Mouse (Mus musculus) MEL (cell line): Measurements from ENCODE around the gene Zfp512b. TPM values are rescaled to one million over a fixed set of nuclear protein-coding genes. Genes with fewer than 3 reads are reported as not detected.
A peak's percentile ranks its signal among the peaks of the same experiment; 100 is the strongest.

ENCODE experiments used
- DNase-seq: peaks from one replicate; pipeline ENCODE4 v3.0.0; 2011; ENCODE audit warnings: low read depth, low spot score
- H3K27ac ChIP-seq: 2 replicates; pipeline ENCODE4 v1.5.1; 2012; ENCODE audit warnings: low read depth, mild to moderate bottlenecking, control low read depth, low read length, moderate library complexity; ENCODE audit not compliant: control insufficient read depth
- H3K27me3 ChIP-seq, 2 experiments: fragments of 150-350 bp in 1 of 2; sonication (generic) in 1 of 2; 2 replicates each; pipeline ENCODE4 v1.6.1; 2012; ENCODE audit warnings: low read length in 2 of 2, mild to moderate bottlenecking in 2 of 2, improper control_type of control experiment in 1 of 2, moderate library complexity in 1 of 2; ENCODE audit not compliant: insufficient read depth in 2 of 2, control insufficient read depth in 1 of 2
- H3K36me3 ChIP-seq, 2 experiments: 2 replicates each; pipeline ENCODE4 v1.6.1; 2012 to 2014; ENCODE audit warnings: low read length in 2 of 2, improper control_type of control experiment in 1 of 2, inconsistent platforms in 1 of 2, mild to moderate bottlenecking in 1 of 2; ENCODE audit not compliant: insufficient read depth in 2 of 2, control insufficient read depth in 1 of 2
- H3K4me1 ChIP-seq, 2 experiments: fragments of 150-350 bp in 1 of 2; sonication (generic) in 1 of 2; 2 replicates each; pipeline ENCODE4 v1.6.1; 2012; ENCODE audit warnings: low read length in 2 of 2, improper control_type of control experiment in 1 of 2, mild to moderate bottlenecking in 1 of 2; ENCODE audit not compliant: insufficient read depth in 2 of 2, control insufficient read depth in 1 of 2
- H3K4me3 ChIP-seq, 2 experiments: fragments of 150-350 bp in 1 of 2; sonication (generic) in 1 of 2; 2 replicates each; pipeline ENCODE4 v1.5.1; 2012; ENCODE audit warnings: low read depth in 2 of 2, low read length in 2 of 2, mild to moderate bottlenecking in 2 of 2, moderate library complexity in 2 of 2, control low read depth in 1 of 2, improper control_type of control experiment in 1 of 2; ENCODE audit not compliant: control insufficient read depth in 1 of 2, insufficient read depth in 1 of 2
- H3K79me2 ChIP-seq: 2 replicates; pipeline ENCODE4 v1.6.1; 2012; ENCODE audit warnings: mild to moderate bottlenecking, low read length, moderate library complexity; ENCODE audit not compliant: control insufficient read depth, poor library complexity, insufficient read depth
- H3K9ac ChIP-seq: 2 replicates; pipeline ENCODE4 v1.6.1; 2012; ENCODE audit warnings: low read depth, mild to moderate bottlenecking, control low read depth, low read length, moderate library complexity; ENCODE audit not compliant: control insufficient read depth, poor library complexity, severe bottlenecking
- H3K9me3 ChIP-seq: fragments of 150-350 bp; sonication (generic); replicated peaks from 2 replicates; pipeline ENCODE4 v1.6.1; 2012; ENCODE audit warnings: mild to moderate bottlenecking, low read length, improper control_type of control experiment, moderate library complexity; ENCODE audit not compliant: insufficient read depth
- CTCF ChIP-seq, 3 experiments: IDR thresholded peaks in 2 of 3; conservative IDR thresholded peaks in 1 of 3; 2 replicates each; pipeline ENCODE4 v1.5.1; 2011 to 2012; ENCODE audit warnings: low read length in 3 of 3, low read depth in 2 of 3, mild to moderate bottlenecking in 2 of 3, improper control_type of control experiment in 1 of 3, inconsistent platforms in 1 of 3, mixed read lengths in 1 of 3, moderate library complexity in 1 of 3; ENCODE audit not compliant: control insufficient read depth in 1 of 3, insufficient read depth in 1 of 3, poor library complexity in 1 of 3, severe bottlenecking in 1 of 3
- E2F4 ChIP-seq: IDR thresholded peaks from 2 replicates; pipeline ENCODE4 v1.6.1; 2011; ENCODE audit warnings: low read depth, low read length, improper control_type of control experiment, borderline replicate concordance
- ELF1 ChIP-seq: IDR thresholded peaks from 2 replicates; pipeline ENCODE4 v1.6.1; 2014; ENCODE audit warnings: low read depth, mild to moderate bottlenecking, inconsistent platforms, low read length, improper control_type of control experiment, moderate library complexity
- EP300 ChIP-seq, 2 experiments: IDR thresholded peaks; 2 replicates each; pipeline ENCODE4 v1.6.1; 2011; ENCODE audit warnings: improper control_type of control experiment in 2 of 2, low read length in 2 of 2, low read depth in 1 of 2, mild to moderate bottlenecking in 1 of 2
- ETS1 ChIP-seq: IDR thresholded peaks from 2 replicates; pipeline ENCODE4 v1.6.1; 2012; ENCODE audit warnings: low read depth, mild to moderate bottlenecking, inconsistent platforms, low read length, improper control_type of control experiment, moderate library complexity
- GABPA ChIP-seq: IDR thresholded peaks from 2 replicates; pipeline ENCODE4 v1.6.1; 2012; ENCODE audit warnings: low read depth, mild to moderate bottlenecking, inconsistent platforms, low read length, improper control_type of control experiment, moderate library complexity
- GATA1 ChIP-seq: IDR thresholded peaks from 2 replicates; pipeline ENCODE4 v1.6.1; 2011; ENCODE audit warnings: low read depth, low read length, improper control_type of control experiment
- KAT2A ChIP-seq: conservative IDR thresholded peaks from 2 replicates; pipeline ENCODE4 v1.6.1; 2012; ENCODE audit warnings: low read depth, low read length, improper control_type of control experiment, inconsistent platforms
- MAZ ChIP-seq: IDR thresholded peaks from 2 replicates; pipeline ENCODE4 v1.6.1; 2012; ENCODE audit warnings: low read depth, mild to moderate bottlenecking, inconsistent platforms, low read length, improper control_type of control experiment
- MEF2A ChIP-seq: IDR thresholded peaks from 2 replicates; pipeline ENCODE4 v1.6.1; 2014; ENCODE audit warnings: low read depth, mild to moderate bottlenecking, inconsistent platforms, low read length, improper control_type of control experiment; ENCODE audit not compliant: poor library complexity, insufficient replicate concordance, severe bottlenecking; ENCODE audit errors: extremely low read depth
- NRF1 ChIP-seq: IDR thresholded peaks from 2 replicates; pipeline ENCODE4 v1.6.1; 2014; ENCODE audit warnings: low read depth, mild to moderate bottlenecking, inconsistent platforms, low read length, improper control_type of control experiment, moderate library complexity; ENCODE audit not compliant: poor library complexity, insufficient read depth, severe bottlenecking
- POLR2A ChIP-seq, 2 experiments: IDR thresholded peaks; 2 replicates each; pipeline ENCODE4 v1.6.1; 2011 to 2012; ENCODE audit warnings: low read length in 2 of 2, mild to moderate bottlenecking in 2 of 2, control low read depth in 1 of 2, improper control_type of control experiment in 1 of 2, low read depth in 1 of 2, moderate library complexity in 1 of 2; ENCODE audit not compliant: control insufficient read depth in 1 of 2, insufficient read depth in 1 of 2, poor library complexity in 1 of 2
- POLR2AphosphoS2 ChIP-seq: IDR thresholded peaks from 2 replicates; pipeline ENCODE4 v1.6.1; 2011; ENCODE audit warnings: low read length, improper control_type of control experiment
- RCOR1 ChIP-seq: IDR thresholded peaks from 2 replicates; pipeline ENCODE4 v1.6.1; 2012; ENCODE audit warnings: low read depth, mild to moderate bottlenecking, inconsistent platforms, low read length, improper control_type of control experiment
- SIN3A ChIP-seq: IDR thresholded peaks from 2 replicates; pipeline ENCODE4 v1.6.1; 2012; ENCODE audit warnings: low read length, improper control_type of control experiment, inconsistent platforms
- SMC3 ChIP-seq: IDR thresholded peaks from 2 replicates; pipeline ENCODE4 v1.6.1; 2011; ENCODE audit warnings: low read depth, low read length, improper control_type of control experiment
- TAL1 ChIP-seq: IDR thresholded peaks from 2 replicates; pipeline ENCODE4 v1.6.1; 2012; ENCODE audit warnings: mild to moderate bottlenecking, inconsistent platforms, low read length, moderate library complexity, mixed read lengths
- TCF12 ChIP-seq: IDR thresholded peaks from 2 replicates; pipeline ENCODE4 v1.6.1; 2014; ENCODE audit warnings: low read depth, mild to moderate bottlenecking, inconsistent platforms, low read length, improper control_type of control experiment, moderate library complexity
- USF1 ChIP-seq: IDR thresholded peaks from 2 replicates; pipeline ENCODE4 v1.6.1; 2014; ENCODE audit warnings: low read depth, mild to moderate bottlenecking, inconsistent platforms, low read length, improper control_type of control experiment, moderate library complexity
- ZKSCAN1 ChIP-seq: IDR thresholded peaks from 2 replicates; pipeline ENCODE4 v1.6.1; 2012; ENCODE audit warnings: low read depth, mild to moderate bottlenecking, inconsistent platforms, low read length, improper control_type of control experiment, moderate library complexity
- ZMIZ1 ChIP-seq: IDR thresholded peaks from 2 replicates; pipeline ENCODE4 v1.6.1; 2012; ENCODE audit warnings: low read depth, mild to moderate bottlenecking, inconsistent platforms, low read length, improper control_type of control experiment, moderate library complexity
- ZNF384 ChIP-seq: IDR thresholded peaks from 2 replicates; pipeline ENCODE4 v1.6.1; 2012; ENCODE audit warnings: low read depth, mild to moderate bottlenecking, inconsistent platforms, low read length, improper control_type of control experiment
- polyA plus RNA-seq, 2 experiments: library from polyadenylated mRNA; stranded (reverse) in 1 of 2; unstranded in 1 of 2; fragments of >175 nt in 1 of 2; fragments of >200 nt in 1 of 2; gene quantifications; 2 replicates each; pipeline versions ENCODE4 v1.2.1 to v1.2.4; 2012; ENCODE audit warnings: low replicate concordance in 2 of 2, low read depth in 1 of 2; ENCODE audit not compliant: insufficient read length in 2 of 2, insufficient read depth in 1 of 2, missing spikeins in 1 of 2
- total RNA-seq: library from RNA; depleted of rRNA; stranded (reverse); fragments of 300-350 nt; gene quantifications from 2 replicates; pipeline ENCODE4 v1.2.3, GENCODE M21; 2012

The Zfp512b gene
- total and polyA plus RNA-seq, 3 experiments, result 15.5 to 37.6 TPM; not detected in 1

- H3K4me3 ChIP-seq, result no peak overlapping the region
- TF ChIP-seq ETS1, result peak; percentile 32; the same call in 1 of the 2 replicates
- TF ChIP-seq GATA1, result 0 out of 2 replicates have a peak, but pooled peaks have one; percentile 25
- no peak for TF ChIP-seq NRF1
- no peak for TF ChIP-seq POLR2A (IDR thresholded peaks at IDR 0.05; ENCODE audit: control insufficient read depth in 1 of 2, insufficient read depth in 1 of 2, low read depth in 1 of 2, low read length in 2 of 2, poor library complexity in 1 of 2)
- no peak for TF ChIP-seq KAT2A
- TF ChIP-seq CTCF (IDR thresholded peaks at IDR 0.05 in 2 of 3, conservative IDR thresholded peaks at IDR 0.05 in 1 of 3; ENCODE audit: control insufficient read depth in 1 of 3, insufficient read depth in 1 of 3, low read depth in 2 of 3, low read length in 3 of 3, poor library complexity in 1 of 3, severe bottlenecking in 1 of 3), result peak in 2 of 3 experiments; percentile 22 to 44; a peak in 4 of 6 replicates
- 0 out of 2 replicates have a peak, but pooled peaks have one; percentile 11 for TF ChIP-seq SMC3
- TF ChIP-seq ZNF384, result peak; percentile 98
- TF ChIP-seq RCOR1, result peak; percentile 81
- no peak for TF ChIP-seq TCF12
- no peak for TF ChIP-seq TAL1
- TF ChIP-seq MAZ, result no peak
- peak; percentile 32; the same call in 1 of the 2 replicates for TF ChIP-seq SIN3A
- TF ChIP-seq, all 39 proteins: peak for 7
- H3K4me1 ChIP-seq, result peaks cover 7 to 29% of the 10 kb centered on the region in 2 experiments
Observed at GRCm38 (mm10) chr2:181597378-181598061, 4.9 kb upstream of the Zfp512b start.

DNA sequence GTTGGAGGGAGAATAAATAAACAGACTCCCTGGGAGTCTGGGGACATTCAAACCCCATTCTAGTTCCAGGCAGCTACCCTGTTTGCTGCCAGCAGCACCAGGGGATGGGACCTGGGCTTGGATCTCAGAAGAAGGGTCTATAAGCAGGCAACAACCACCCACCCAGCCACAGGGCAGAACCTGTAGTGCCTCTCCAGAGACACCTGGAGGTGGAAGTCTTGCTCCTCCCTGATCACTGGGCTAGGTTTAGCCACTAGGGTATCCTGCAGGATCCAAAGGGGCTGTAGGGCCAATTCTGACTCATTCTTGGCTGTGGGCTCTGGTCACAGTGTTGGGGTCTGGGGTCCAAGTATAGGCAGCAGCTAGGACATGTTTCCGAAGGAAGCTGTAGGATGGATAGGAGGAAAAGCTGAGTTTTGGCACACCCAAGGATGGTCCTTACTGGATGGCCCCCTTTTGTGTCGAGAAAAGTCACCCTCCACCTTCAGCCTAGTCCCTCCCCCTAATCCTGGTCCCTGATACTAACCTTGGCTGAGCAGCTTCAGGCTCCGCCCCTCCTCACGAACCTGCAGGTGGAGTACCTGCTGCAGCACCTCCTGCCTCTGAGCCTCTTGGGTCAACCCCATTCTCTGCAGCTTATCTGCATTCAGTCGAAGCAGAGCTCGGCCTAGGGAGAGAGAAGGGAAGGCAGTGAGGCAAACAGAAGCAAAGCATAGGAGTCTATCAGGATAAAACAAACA is 3.8 kb upstream of the Zfp512b start:
- no peaks in the 10 kb centered on the region for H3K27me3 ChIP-seq
- H3K4me1 ChIP-seq, result peaks cover 7 to 34% of the 10 kb centered on the region in 2 experiments
- peaks cover 0 to 8% of the 10 kb centered on the region in 2 experiments; a peak in 2 of 4 replicates for H3K36me3 ChIP-seq
- TF ChIP-seq EP300 (IDR thresholded peaks at IDR 0.05; ENCODE audit: low read depth in 1 of 2, low read length in 2 of 2), result no peak
- TF ChIP-seq POLR2AphosphoS2, result no peak
- TF ChIP-seq MAZ, result no peak
- TF ChIP-seq E2F4, result no peak
- no peak for TF ChIP-seq SIN3A
- no peak for TF ChIP-seq TCF12
- no peak for TF ChIP-seq ZMIZ1
- no peak for TF ChIP-seq ZKSCAN1
- no peak for TF ChIP-seq POLR2A (IDR thresholded peaks at IDR 0.05; ENCODE audit: control insufficient read depth in 1 of 2, insufficient read depth in 1 of 2, low read depth in 1 of 2, low read length in 2 of 2, poor library complexity in 1 of 2)
- TF ChIP-seq ELF1, result no peak
- no peak for TF ChIP-seq USF1
- no peak for TF ChIP-seq NRF1
- TF ChIP-seq MEF2A, result no peak
- TF ChIP-seq GABPA, result no peak
- no peak overlapping the region for H3K4me3 ChIP-seq
- no peak overlapping the region for H3K27ac ChIP-seq
- no peaks in the 10 kb centered on the region for H3K9me3 ChIP-seq
- DNase-seq, result no peak
- H3K79me2 ChIP-seq, result peaks cover 15% of the 10 kb centered on the region
- no peak overlapping the region for H3K9ac ChIP-seq

More at GRCm38 (mm10) chr2:181597378-181598061, 4.9 kb upstream of the Zfp512b start:
- H3K9me3 ChIP-seq, result no peaks in the 10 kb centered on the region
- no peak overlapping the region for H3K27ac ChIP-seq
- H3K9ac ChIP-seq, result no peak overlapping the region
- H3K79me2 ChIP-seq, result peaks cover 15% of the 10 kb centered on the region
- peak; percentile 66 for DNase-seq
- peaks cover 0 to 12% of the 10 kb centered on the region in 2 experiments; a peak in 2 of 4 replicates for H3K36me3 ChIP-seq
- no peaks in the 10 kb centered on the region for H3K27me3 ChIP-seq
